Mouse (Mus musculus) midbrain, embryonic 15.5 days (tissue): Measurements from ENCODE around the gene Tspan5. TPM values are rescaled to one million over a fixed set of nuclear protein-coding genes. Genes with fewer than 3 reads are reported as not detected.

Experiments used
- ATAC-seq: fragments of 200-750 bp; cut with Nextera tagmentation; replicated peaks from 2 replicates; pipeline ENCODE4 v1.8.0; 2017; ENCODE audit warnings: moderate TSS enrichment
- H3K27ac ChIP-seq: fragments of 300-500 bp; sonication (generic); 2 replicates; pipeline ENCODE4 v1.5.1; 2015; ENCODE audit warnings: mild to moderate bottlenecking, inconsistent platforms
- H3K27me3 ChIP-seq: fragments of 300-500 bp; sonication (generic); replicated peaks from 2 replicates; pipeline ENCODE4 v1.6.1; 2015; ENCODE audit warnings: inconsistent platforms
- H3K36me3 ChIP-seq: fragments of 300-500 bp; sonication (generic); replicated peaks from 2 replicates; pipeline ENCODE4 v1.6.1; 2015; ENCODE audit warnings: inconsistent platforms
- H3K4me1 ChIP-seq: fragments of 300-500 bp; sonication (generic); 2 replicates; pipeline ENCODE4 v1.6.1; 2015; ENCODE audit warnings: inconsistent platforms
- H3K4me2 ChIP-seq: fragments of 300-500 bp; sonication (generic); 2 replicates; pipeline ENCODE4 v1.6.1; 2015; ENCODE audit warnings: inconsistent platforms, mild to moderate bottlenecking, moderate library complexity
- H3K4me3 ChIP-seq: fragments of 300-500 bp; sonication (generic); 2 replicates; pipeline ENCODE4 v1.5.1; 2015; ENCODE audit warnings: mild to moderate bottlenecking, inconsistent platforms
- H3K9ac ChIP-seq: fragments of 300-500 bp; sonication (generic); 2 replicates; pipeline ENCODE4 v1.6.1; 2015; ENCODE audit warnings: mild to moderate bottlenecking, inconsistent platforms
- H3K9me3 ChIP-seq: fragments of 300-500 bp; sonication (generic); 2 replicates; pipeline ENCODE4 v1.6.1; 2016; ENCODE audit warnings: inconsistent platforms
- WGBS: fragments of 180-500 bp; shearing (Covaris S2); methylation state at CpG from one replicate; pipeline ENCODE4 v1.1.7; 2015; ENCODE audit warnings: mixed read lengths; 5-methylcytosine and 5-hydroxymethylcytosine counted together
- polyA plus RNA-seq: library from polyadenylated mRNA; unstranded; fragments of >200 nt; fragmentation: Nextera tagmentation; extraction: Ambion mirVana; gene quantifications from 2 replicates; pipeline ENCODE4 v1.2.1, GENCODE M21; 2015

The Tspan5 gene
- polyA plus RNA-seq, 1 experiment from 2014 or later, result 105 TPM

GRCm38 (mm10) chr3:138843180-138843579 lies 101.2 kb downstream of the Tspan5 start:
- Histone ChIP-seq H3K4me1 (peaks cover 26% of the 10 kb centered on the region), H3K36me3 (no peaks in the 10 kb centered on the region), H3K9me3 (no peaks in the 10 kb centered on the region), H3K9ac (no peak overlapping the region), H3K27ac (no peak overlapping the region), H3K27me3 (no peaks in the 10 kb centered on the region), H3K4me3 (no peak overlapping the region), H3K4me2 (no peak overlapping the region)
- WGBS, result 78% methylated on average over 2 of the region's 2 CpGs
- ATAC-seq, result no peak

GRCm38 (mm10) chr3:138843641-138844040 lies 101.6 kb downstream of the Tspan5 start:
- H3K9me3 ChIP-seq, result no peaks in the 10 kb centered on the region
- H3K27me3 ChIP-seq, result no peaks in the 10 kb centered on the region
- 96% methylated on average over 5 of the region's 5 CpGs for WGBS
- H3K9ac ChIP-seq, result no peak overlapping the region
- H3K36me3 ChIP-seq, result no peaks in the 10 kb centered on the region
- no peak for ATAC-seq
- H3K4me3 ChIP-seq, result no peak overlapping the region
- H3K4me1 ChIP-seq, result peaks cover 25% of the 10 kb centered on the region
- H3K27ac ChIP-seq, result no peak overlapping the region
- no peak overlapping the region for H3K4me2 ChIP-seq

- no peaks in the 10 kb centered on the region for H3K9me3 ChIP-seq
- no peak overlapping the region for H3K27ac ChIP-seq
- H3K36me3 ChIP-seq, result no peaks in the 10 kb centered on the region
- WGBS, result 96% methylated on average over 1 of the region's 1 CpGs
- no peaks in the 10 kb centered on the region for H3K27me3 ChIP-seq
- no peak overlapping the region for H3K4me2 ChIP-seq
- no peak overlapping the region for H3K4me3 ChIP-seq
- H3K4me1 ChIP-seq, result peaks cover 22% of the 10 kb centered on the region
- no peak overlapping the region for H3K9ac ChIP-seq
- ATAC-seq, result no peak
Measured at GRCm38 (mm10) chr3:138845820-138846219, 103.8 kb downstream of the Tspan5 start.

- Histone ChIP-seq H3K36me3 (no peaks in the 10 kb centered on the region), H3K27me3 (no peaks in the 10 kb centered on the region), H3K27ac (no peak overlapping the region), H3K9me3 (no peaks in the 10 kb centered on the region), H3K4me3 (no peak overlapping the region), H3K4me2 (no peak overlapping the region), H3K4me1 (peaks cover 34% of the 10 kb centered on the region), H3K9ac (no peak overlapping the region)
- WGBS, result 91% methylated on average over 3 of the region's 3 CpGs
- ATAC-seq, result no peak
Measured at GRCm38 (mm10) chr3:138847809-138848208, 105.8 kb downstream of the Tspan5 start.

- peak overlapping the region; percentile 36 for H3K27ac ChIP-seq
- no peaks in the 10 kb centered on the region for H3K36me3 ChIP-seq
- no peak overlapping the region for H3K9ac ChIP-seq
- H3K4me3 ChIP-seq, result no peak overlapping the region
- ATAC-seq, result no peak
- WGBS, result 56% methylated on average over 11 of the region's 11 CpGs
- H3K9me3 ChIP-seq, result no peaks in the 10 kb centered on the region
- no peaks in the 10 kb centered on the region for H3K27me3 ChIP-seq
- H3K4me2 ChIP-seq, result no peak overlapping the region
- H3K4me1 ChIP-seq, result peaks cover 53% of the 10 kb centered on the region
Measured at GRCm38 (mm10) chr3:138849755-138850301, 107.8 kb downstream of the Tspan5 start.

- no peaks in the 10 kb centered on the region for H3K9me3 ChIP-seq
- no peak overlapping the region for H3K4me3 ChIP-seq
Measured at GRCm38 (mm10) chr3:138851876-138852275, 109.9 kb downstream of the Tspan5 start.

GRCm38 (mm10) chr3:138852982-138853689 lies 111.1 kb downstream of the Tspan5 start:
- H3K9me3 ChIP-seq, result no peaks in the 10 kb centered on the region
- peak; percentile 19; the same call in 1 of the 2 replicates for ATAC-seq
- no peaks in the 10 kb centered on the region for H3K27me3 ChIP-seq
- 24% methylated on average over 13 of the region's 13 CpGs for WGBS
- no peak overlapping the region for H3K9ac ChIP-seq
- peak overlapping the region; percentile 14 for H3K27ac ChIP-seq
- H3K4me2 ChIP-seq, result peak overlapping the region; percentile 7; the same call in 1 of the 2 replicates
- no peaks in the 10 kb centered on the region for H3K36me3 ChIP-seq
- no peak overlapping the region for H3K4me3 ChIP-seq
- H3K4me1 ChIP-seq, result peaks cover 85% of the 10 kb centered on the region

More at GRCm38 (mm10) chr3:138851876-138852275, 109.9 kb downstream of the Tspan5 start:
- Histone ChIP-seq H3K27me3 (no peaks in the 10 kb centered on the region), H3K9ac (no peak overlapping the region), H3K36me3 (no peaks in the 10 kb centered on the region), H3K4me2 (no peak overlapping the region), H3K27ac (no peak overlapping the region), H3K4me1 (peaks cover 73% of the 10 kb centered on the region)
- 60% methylated on average over 8 of the region's 8 CpGs for WGBS
- ATAC-seq, result peak; percentile 8

- ATAC-seq, result no peak
- no peak overlapping the region for H3K4me3 ChIP-seq
- peak overlapping the region; percentile 19 for H3K4me2 ChIP-seq
- H3K9me3 ChIP-seq, result no peaks in the 10 kb centered on the region
- peak overlapping the region; percentile 63 for H3K27ac ChIP-seq
- peaks cover 96% of the 10 kb centered on the region for H3K4me1 ChIP-seq
- H3K36me3 ChIP-seq, result no peaks in the 10 kb centered on the region
- H3K27me3 ChIP-seq, result no peaks in the 10 kb centered on the region
- no peak overlapping the region for H3K9ac ChIP-seq
- WGBS, result 20% methylated on average over 16 of the region's 16 CpGs
Measured at GRCm38 (mm10) chr3:138853996-138854836, 112.2 kb downstream of the Tspan5 start.

GRCm38 (mm10) chr3:138855387-138855786 lies 113.4 kb downstream of the Tspan5 start:
- Histone ChIP-seq H3K4me2 (no peak overlapping the region), H3K27ac (no peak overlapping the region), H3K9ac (no peak overlapping the region), H3K27me3 (no peaks in the 10 kb centered on the region), H3K9me3 (no peaks in the 10 kb centered on the region), H3K36me3 (no peaks in the 10 kb centered on the region), H3K4me1 (peaks cover 98% of the 10 kb centered on the region), H3K4me3 (no peak overlapping the region)
- no peak for ATAC-seq
- 75% methylated on average over 5 of the region's 5 CpGs for WGBS

GRCm38 (mm10) chr3:138856946-138857345 lies 115.0 kb downstream of the Tspan5 start:
- 34% methylated on average over 4 of the region's 4 CpGs for WGBS
- Histone ChIP-seq H3K4me3 (no peak overlapping the region), H3K36me3 (no peaks in the 10 kb centered on the region), H3K4me1 (peaks cover 93% of the 10 kb centered on the region), H3K27me3 (no peaks in the 10 kb centered on the region), H3K9ac (no peak overlapping the region), H3K27ac (peak overlapping the region; percentile 71; the same call in 1 of the 2 replicates), H3K4me2 (0 out of 2 replicates have a peak overlapping the region, but pooled peaks have one; percentile 17), H3K9me3 (no peaks in the 10 kb centered on the region)
- peak; percentile 51 for ATAC-seq

GRCm38 (mm10) chr3:138857805-138858546 lies 116.0 kb downstream of the Tspan5 start:
- Histone ChIP-seq H3K36me3 (no peaks in the 10 kb centered on the region), H3K27ac (peak overlapping the region; percentile 71), H3K4me2 (no peak overlapping the region), H3K9ac (no peak overlapping the region), H3K4me1 (peaks cover 83% of the 10 kb centered on the region), H3K9me3 (no peaks in the 10 kb centered on the region), H3K27me3 (no peaks in the 10 kb centered on the region), H3K4me3 (no peak overlapping the region)
- ATAC-seq, result no peak
- 24% methylated on average over 12 of the region's 12 CpGs for WGBS

- H3K4me1 ChIP-seq, result peaks cover 77% of the 10 kb centered on the region
- H3K9me3 ChIP-seq, result no peaks in the 10 kb centered on the region
- H3K4me3 ChIP-seq, result no peak overlapping the region
- WGBS, result 78% methylated on average over 6 of the region's 6 CpGs
- H3K36me3 ChIP-seq, result no peaks in the 10 kb centered on the region
- no peak overlapping the region for H3K4me2 ChIP-seq
- 0 out of 2 replicates have a peak overlapping the region, but pooled peaks have one; percentile 71 for H3K27ac ChIP-seq
- no peak for ATAC-seq
- H3K9ac ChIP-seq, result no peak overlapping the region
- H3K27me3 ChIP-seq, result no peaks in the 10 kb centered on the region
Measured at GRCm38 (mm10) chr3:138858649-138859048, 116.7 kb downstream of the Tspan5 start.
